Mouse (Mus musculus) heart, embryonic 16.5 days (tissue): Measurements from ENCODE around the gene Eif2s1. TPM values are rescaled to one million over a fixed set of nuclear protein-coding genes. Genes with fewer than 3 reads are reported as not detected.
"Not testable (repeated sequence)": the region's sequence is repeated elsewhere in the genome, so short reads cannot be mapped to it uniquely, and the experiment has no call there.

Experiments
- ATAC-seq: fragments of 200-750 bp; cut with Nextera tagmentation; replicated peaks from 2 replicates; pipeline ENCODE4 v1.8.0; 2017; ENCODE audit warnings: moderate number of reproducible peaks; ENCODE audit not compliant: insufficient read depth, low FRiP score; ENCODE audit errors: extremely low read depth
- H3K27ac ChIP-seq: fragments of 300-500 bp; sonication (generic); 2 replicates; pipeline ENCODE4 v1.5.1; 2014; ENCODE audit warnings: mild to moderate bottlenecking, low read length, control low read depth, moderate library complexity
- H3K27me3 ChIP-seq: fragments of 300-500 bp; sonication (generic); 2 replicates; pipeline ENCODE4 v1.6.1; 2014; ENCODE audit warnings: low read length, mixed read lengths; ENCODE audit not compliant: control insufficient read depth, insufficient read depth
- H3K36me3 ChIP-seq: fragments of 300-500 bp; sonication (generic); 2 replicates; pipeline ENCODE4 v1.6.1; 2014; ENCODE audit not compliant: control insufficient read depth, insufficient read depth
- H3K4me1 ChIP-seq: fragments of 300-500 bp; sonication (generic); 2 replicates; pipeline ENCODE4 v1.6.1; 2014; ENCODE audit warnings: low read length, mixed read lengths; ENCODE audit not compliant: control insufficient read depth, insufficient read depth
- H3K4me2 ChIP-seq: fragments of 300-500 bp; sonication (generic); 2 replicates; pipeline ENCODE4 v1.6.1; 2014; ENCODE audit warnings: low read depth, mild to moderate bottlenecking, control low read depth, low read length
- H3K4me3 ChIP-seq: fragments of 300-500 bp; sonication (generic); 2 replicates; pipeline ENCODE4 v1.5.1; 2014; ENCODE audit warnings: mild to moderate bottlenecking, control low read depth, low read length
- H3K9ac ChIP-seq: fragments of 300-500 bp; sonication (generic); 2 replicates; pipeline ENCODE4 v1.6.1; 2014; ENCODE audit warnings: low read length, control low read depth
- H3K9me3 ChIP-seq: fragments of 300-500 bp; sonication (generic); replicated peaks from 2 replicates; pipeline ENCODE4 v1.6.1; 2016; ENCODE audit warnings: low read length; ENCODE audit not compliant: control insufficient read depth
- WGBS: fragments of 180-500 bp; shearing (Covaris S2); extraction: QIAGEN DNeasy Blood & Tissue Kit; methylation state at CpG from one replicate; pipeline ENCODE4 v1.1.7; 2014; 5-methylcytosine and 5-hydroxymethylcytosine counted together
- polyA plus RNA-seq: library from polyadenylated mRNA; unstranded; fragments of >200 nt; fragmentation: Nextera tagmentation; extraction: Ambion mirVana; gene quantifications from 2 replicates; pipeline ENCODE4 v1.2.1, GENCODE M21; 2015

Gene Eif2s1
- polyA plus RNA-seq, 1 experiment from 2014 or later, result 161 TPM

- no peak overlapping the region for H3K9ac ChIP-seq
- H3K9me3 ChIP-seq, result no peaks in the 10 kb centered on the region
- ATAC-seq, result no peak
- no peaks in the 10 kb centered on the region; the same call in 1 of the 2 replicates for H3K4me1 ChIP-seq
- no peaks in the 10 kb centered on the region for H3K27me3 ChIP-seq
- WGBS, result 47% methylated on average over 4 of the region's 4 CpGs
- H3K4me2 ChIP-seq, result no peak overlapping the region
- H3K4me3 ChIP-seq, result no peak overlapping the region
- H3K36me3 ChIP-seq, result no peaks in the 10 kb centered on the region
- H3K27ac ChIP-seq, result no peak overlapping the region
Observed at GRCm38 (mm10) chr12:78921421-78921820, 59.8 kb downstream of the Eif2s1 start.

- H3K4me1 ChIP-seq, result no peaks in the 10 kb centered on the region; the same call in 1 of the 2 replicates
- ATAC-seq, result no peak
- 66% methylated on average over 3 of the region's 3 CpGs for WGBS
Observed at GRCm38 (mm10) chr12:78922058-78922457, 60.4 kb downstream of the Eif2s1 start.

DNA sequence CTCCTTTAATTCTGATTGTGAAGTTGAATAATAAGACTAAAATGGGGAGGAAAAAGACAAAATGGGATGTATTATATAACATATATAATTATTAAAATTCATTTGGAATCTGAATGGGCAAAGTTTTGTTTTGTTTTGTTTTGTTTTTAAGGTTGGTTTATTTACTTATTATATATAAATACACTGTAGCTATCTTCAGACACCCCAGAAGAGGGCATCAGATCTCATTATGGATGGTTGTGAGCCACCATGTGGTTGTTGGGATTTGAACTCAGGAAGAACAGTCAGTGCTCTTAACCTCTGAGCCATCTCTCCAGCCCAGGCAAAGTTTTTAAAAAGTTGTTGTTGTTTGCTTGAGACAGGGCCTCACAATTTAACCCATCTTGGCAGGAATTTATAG, 61.4 kb downstream of the Eif2s1 start:
- not testable (repeated sequence) for ATAC-seq, H3K4me3 ChIP-seq, H3K36me3 ChIP-seq, H3K9ac ChIP-seq, H3K27me3 ChIP-seq, H3K27ac ChIP-seq, H3K9me3 ChIP-seq, H3K4me2 ChIP-seq, H3K4me1 ChIP-seq

More at GRCm38 (mm10) chr12:78922058-78922457, 60.4 kb downstream of the Eif2s1 start:
- H3K36me3 ChIP-seq, result no peaks in the 10 kb centered on the region
- H3K4me3 ChIP-seq, result no peak overlapping the region
- H3K9me3 ChIP-seq, result no peaks in the 10 kb centered on the region
- no peak overlapping the region for H3K4me2 ChIP-seq
- no peaks in the 10 kb centered on the region for H3K27me3 ChIP-seq
- no peak overlapping the region for H3K27ac ChIP-seq
- H3K9ac ChIP-seq, result no peak overlapping the region

- Histone ChIP-seq H3K27ac (no peak overlapping the region), H3K9me3 (no peaks in the 10 kb centered on the region), H3K9ac (no peak overlapping the region), H3K4me3 (no peak overlapping the region), H3K4me1 (no peaks in the 10 kb centered on the region; the same call in 1 of the 2 replicates), H3K27me3 (no peaks in the 10 kb centered on the region), H3K36me3 (no peaks in the 10 kb centered on the region), H3K4me2 (no peak overlapping the region)
- 80% methylated on average over 7 of the region's 7 CpGs for WGBS
- no peak for ATAC-seq
Observed at GRCm38 (mm10) chr12:78923539-78924189, 62.0 kb downstream of the Eif2s1 start.

DNA sequence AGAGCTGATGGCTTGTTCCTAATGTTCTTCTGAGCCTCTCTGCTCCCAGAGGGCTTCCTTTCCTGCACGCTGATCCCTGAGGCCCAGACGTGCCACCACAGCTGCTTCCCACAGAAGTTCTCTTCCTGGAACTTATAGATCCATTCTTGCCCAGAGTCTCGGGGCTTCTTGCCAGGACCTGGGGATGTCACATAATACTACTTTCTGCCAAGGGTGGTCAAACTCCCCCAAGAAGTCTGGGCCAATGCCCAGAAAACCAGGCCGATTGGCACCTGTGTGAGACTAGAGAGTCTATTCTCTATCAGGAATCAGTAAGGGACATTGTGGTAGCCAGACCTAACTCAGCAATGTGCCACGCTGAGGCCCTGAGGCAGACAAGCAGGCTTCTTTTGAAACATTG, 65.7 kb downstream of the Eif2s1 start:
- H3K4me1 ChIP-seq, result no peaks in the 10 kb centered on the region
- no peak for ATAC-seq
- WGBS, result 63% methylated on average over 5 of the region's 5 CpGs
- H3K4me3 ChIP-seq, result no peak overlapping the region
- H3K9ac ChIP-seq, result no peak overlapping the region
- H3K4me2 ChIP-seq, result no peak overlapping the region
- H3K27ac ChIP-seq, result no peak overlapping the region
- no peaks in the 10 kb centered on the region for H3K36me3 ChIP-seq
- H3K27me3 ChIP-seq, result no peaks in the 10 kb centered on the region
- H3K9me3 ChIP-seq, result no peaks in the 10 kb centered on the region

- Histone ChIP-seq H3K4me2 (no peak overlapping the region), H3K4me3 (no peak overlapping the region), H3K4me1 (no peaks in the 10 kb centered on the region), H3K9me3 (no peaks in the 10 kb centered on the region), H3K27ac (no peak overlapping the region), H3K9ac (no peak overlapping the region), H3K36me3 (no peaks in the 10 kb centered on the region), H3K27me3 (no peaks in the 10 kb centered on the region)
- no peak for ATAC-seq
- WGBS, result 83% methylated on average over 1 of the region's 1 CpGs
Observed at GRCm38 (mm10) chr12:78929900-78930299, 68.3 kb downstream of the Eif2s1 start.

GRCm38 (mm10) chr12:78936494-78936893, 74.9 kb downstream of the Eif2s1 start:
- 51% methylated on average over 4 of the region's 4 CpGs for WGBS
- H3K4me2 ChIP-seq, result no peak overlapping the region
- 0 out of 2 replicates have a peak, but pooled peaks cover 2% of the 10 kb centered on the region for H3K4me1 ChIP-seq
- no peaks in the 10 kb centered on the region for H3K27me3 ChIP-seq
- H3K36me3 ChIP-seq, result no peaks in the 10 kb centered on the region
- no peak overlapping the region for H3K4me3 ChIP-seq
- no peak overlapping the region for H3K9ac ChIP-seq
- H3K9me3 ChIP-seq, result no peaks in the 10 kb centered on the region
- no peak for ATAC-seq
- no peak overlapping the region for H3K27ac ChIP-seq

Other genes with a start within 250 kb of the Eif2s1 start
- not detected in 2 replicates for gene Fam71d, start 170.3 kb upstream of the Eif2s1 start, polyA plus RNA-seq
- gene Mpp5, start 112.9 kb upstream of the Eif2s1 start, polyA plus RNA-seq, result 14.5 and 15.2 TPM in 2 replicates
- 68.0 and 84.8 TPM in 2 replicates for gene Atp6v1d, start 181 bp upstream of the Eif2s1 start, polyA plus RNA-seq
- gene Plek2, start 45.1 kb downstream of the Eif2s1 start, polyA plus RNA-seq, result 2.3 and 2.4 TPM in 2 replicates
- 3.9 and 4.7 TPM in 2 replicates for gene Tmem229b, start 145.8 kb downstream of the Eif2s1 start, polyA plus RNA-seq
- gene Plekhh1, start 167.3 kb downstream of the Eif2s1 start, polyA plus RNA-seq, result 1.8 and 2.8 TPM in 2 replicates
- gene Pigh, start 227.8 kb downstream of the Eif2s1 start, polyA plus RNA-seq, result 12.2 and 15.3 TPM in 2 replicates